Mouse (Mus musculus): ENCODE measurements at regions not wholly inside any gene's neighbourhood (a gene's known extent, or its start where the extent isn't known, plus 50 kb on each side); places are given as distances from the start of the nearest gene placed in this dataset.

DNA sequence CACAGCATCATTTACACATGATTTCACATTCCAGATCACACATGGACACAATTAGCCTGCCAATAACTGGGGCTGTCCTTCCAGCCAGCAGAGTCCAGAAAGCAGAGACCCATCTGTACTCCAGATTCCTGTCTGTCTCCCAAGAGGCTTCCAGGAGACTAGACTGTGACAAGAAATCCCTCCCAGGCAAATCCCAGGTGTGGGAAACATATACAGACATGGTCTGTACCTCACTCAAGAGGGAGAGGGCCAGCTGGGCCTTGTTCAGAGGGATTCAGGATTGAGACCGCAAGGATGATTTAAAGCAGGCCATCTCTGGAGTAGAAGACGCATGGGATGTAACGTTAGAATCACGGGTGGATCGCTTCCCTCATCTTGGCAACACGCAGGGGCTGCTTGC lies 182.7 kb upstream of the Prr30 start:
- 74% methylated on average over 6 of the region's 6 CpGs for WGBS
- DNase-seq = no peak
- Histone ChIP-seq H3K4me1 (ENCODE audit: control insufficient read depth, insufficient read depth, low read length) (no peaks in the 10 kb centered on the region), H3K4me3 (replicated peaks; ENCODE audit: extremely low read depth, low read depth, low read length) (no peak overlapping the region)
- no peak for TF ChIP-seq CTCF (IDR thresholded peaks at IDR 0.05; ENCODE audit: insufficient read depth, low read length)
- no peak for TF ChIP-seq POLR2A (IDR thresholded peaks at IDR 0.05; ENCODE audit: borderline replicate concordance, extremely low read depth, low read depth, low read length)

DNA sequence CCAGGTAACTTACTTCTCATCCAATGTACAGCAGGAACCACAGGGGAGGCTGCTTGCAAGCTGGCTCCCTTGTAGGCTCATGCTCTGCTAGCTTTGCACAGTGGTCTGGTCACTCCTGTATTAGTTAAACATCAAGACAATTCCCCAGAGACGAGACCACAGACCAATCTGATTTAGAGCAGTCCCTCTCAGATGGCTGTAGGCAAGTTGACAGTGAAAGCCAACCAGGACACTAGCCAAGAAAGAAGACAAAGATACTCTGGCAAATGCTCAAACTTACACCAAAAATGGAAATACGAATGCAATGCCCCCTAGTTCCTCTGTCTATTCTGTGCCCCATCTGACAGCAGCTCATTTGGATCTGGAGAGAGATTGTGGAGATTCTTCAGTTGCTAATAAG lies 181.8 kb upstream of the Prr30 start:
- TF ChIP-seq POLR2A (IDR thresholded peaks at IDR 0.05; ENCODE audit: borderline replicate concordance, extremely low read depth, low read depth, low read length) (no peak), CTCF (IDR thresholded peaks at IDR 0.05; ENCODE audit: insufficient read depth, low read length) (no peak)

DNA sequence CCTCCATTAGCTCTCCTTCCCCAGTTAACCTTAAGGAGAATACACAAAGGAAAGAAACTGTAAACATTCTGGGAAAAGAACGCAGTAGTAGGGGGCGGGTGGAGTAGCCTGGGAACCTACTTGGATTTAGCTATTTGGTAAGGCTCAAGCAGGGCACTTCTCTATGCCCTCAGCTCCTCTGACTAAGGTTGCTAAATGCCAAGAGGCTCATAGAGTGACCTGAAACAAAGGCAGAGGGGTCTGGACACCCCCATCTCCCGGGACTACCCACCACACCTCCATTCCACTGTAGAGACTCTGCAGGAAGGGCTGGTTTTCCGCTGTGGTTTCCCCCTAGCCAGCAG lies 179.5 kb upstream of the Prr30 start:
- 36% methylated on average over 4 of the region's 4 CpGs for WGBS

More for the DNA sequence above, 181.8 kb upstream of the Prr30 start:
- DNase-seq = no peak
- H3K4me3 ChIP-seq (replicated peaks; ENCODE audit: extremely low read depth, low read depth, low read length) = no peak overlapping the region
- no peaks in the 10 kb centered on the region for H3K4me1 ChIP-seq (ENCODE audit: control insufficient read depth, insufficient read depth, low read length)
- WGBS = 59% methylated on average over 2 of the region's 2 CpGs

DNA sequence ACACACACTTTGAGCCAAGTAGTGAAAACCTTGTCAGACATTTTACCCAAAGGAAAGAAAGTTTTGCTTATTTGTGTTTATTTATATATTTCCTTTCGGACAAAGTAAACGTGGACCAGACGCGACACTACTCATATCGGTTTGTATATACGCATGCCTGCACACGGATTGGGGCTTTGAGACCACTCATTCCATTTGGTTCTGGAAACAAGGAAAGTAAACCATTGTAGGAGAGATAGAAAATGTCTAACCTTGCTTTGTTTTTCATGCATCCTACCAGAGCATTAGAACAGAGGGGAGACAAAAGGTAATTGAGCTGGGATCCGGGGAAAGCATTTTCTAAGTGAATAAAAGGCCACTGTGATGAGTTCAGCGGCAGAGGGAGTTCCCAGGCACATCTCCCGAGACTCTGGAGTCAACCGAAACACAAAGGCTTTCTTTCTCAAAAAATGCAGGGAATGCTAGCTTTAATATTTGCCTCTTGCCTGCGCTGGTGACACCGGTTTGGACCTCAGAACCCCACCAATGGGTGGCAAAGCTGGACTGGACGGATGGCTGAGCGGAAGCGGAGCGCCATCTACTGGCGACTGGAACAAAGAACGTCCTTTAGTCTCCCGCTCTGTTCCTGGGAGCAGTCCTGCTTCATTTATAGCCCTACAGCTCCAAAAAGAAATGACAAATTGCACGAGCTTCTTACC lies 179.0 kb upstream of the Prr30 start:
- peak; percentile 93 for TF ChIP-seq CTCF (IDR thresholded peaks at IDR 0.05; ENCODE audit: insufficient read depth, low read length)
- no peak for TF ChIP-seq POLR2A (IDR thresholded peaks at IDR 0.05; ENCODE audit: borderline replicate concordance, extremely low read depth, low read depth, low read length)
- Histone ChIP-seq H3K4me1 (ENCODE audit: control insufficient read depth, insufficient read depth, low read length) (no peaks in the 10 kb centered on the region), H3K4me3 (replicated peaks; ENCODE audit: extremely low read depth, low read depth, low read length) (no peak overlapping the region)
- DNase-seq = peak; percentile 43
- 20% methylated on average over 21 of the region's 21 CpGs for WGBS

More for the DNA sequence above, 179.5 kb upstream of the Prr30 start:
- TF ChIP-seq POLR2A (IDR thresholded peaks at IDR 0.05; ENCODE audit: borderline replicate concordance, extremely low read depth, low read depth, low read length) (no peak), CTCF (IDR thresholded peaks at IDR 0.05; ENCODE audit: insufficient read depth, low read length) (no peak)
- no peaks in the 10 kb centered on the region for H3K4me1 ChIP-seq (ENCODE audit: control insufficient read depth, insufficient read depth, low read length)
- no peak for DNase-seq
- no peak overlapping the region for H3K4me3 ChIP-seq (replicated peaks; ENCODE audit: extremely low read depth, low read depth, low read length)

DNA sequence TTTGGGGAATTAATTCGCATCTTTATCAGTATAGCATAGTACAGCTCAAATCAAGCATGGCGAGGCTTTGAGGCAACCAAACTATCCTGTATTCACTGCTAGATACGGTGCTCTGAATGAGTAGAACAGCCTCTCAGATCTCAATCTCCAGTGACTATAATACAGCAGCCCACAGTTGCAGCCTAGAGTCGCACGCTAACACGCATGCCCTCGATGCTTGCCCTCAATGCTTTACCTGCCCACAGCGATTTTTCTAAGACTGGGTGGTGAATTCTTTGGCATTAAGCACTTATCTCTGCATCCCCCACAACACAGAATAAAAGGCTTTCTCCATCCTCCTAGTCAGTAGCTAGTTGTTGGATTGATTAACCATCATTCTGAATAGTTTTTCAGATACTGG lies 178.4 kb upstream of the Prr30 start:
- Histone ChIP-seq H3K4me1 (ENCODE audit: control insufficient read depth, insufficient read depth, low read length) (no peaks in the 10 kb centered on the region), H3K4me3 (replicated peaks; ENCODE audit: extremely low read depth, low read depth, low read length) (no peak overlapping the region)
- no peak for DNase-seq
- WGBS = 92% methylated on average over 8 of the region's 8 CpGs
- TF ChIP-seq POLR2A (IDR thresholded peaks at IDR 0.05; ENCODE audit: borderline replicate concordance, extremely low read depth, low read depth, low read length) = no peak
- TF ChIP-seq CTCF (IDR thresholded peaks at IDR 0.05; ENCODE audit: insufficient read depth, low read length) = no peak

DNA sequence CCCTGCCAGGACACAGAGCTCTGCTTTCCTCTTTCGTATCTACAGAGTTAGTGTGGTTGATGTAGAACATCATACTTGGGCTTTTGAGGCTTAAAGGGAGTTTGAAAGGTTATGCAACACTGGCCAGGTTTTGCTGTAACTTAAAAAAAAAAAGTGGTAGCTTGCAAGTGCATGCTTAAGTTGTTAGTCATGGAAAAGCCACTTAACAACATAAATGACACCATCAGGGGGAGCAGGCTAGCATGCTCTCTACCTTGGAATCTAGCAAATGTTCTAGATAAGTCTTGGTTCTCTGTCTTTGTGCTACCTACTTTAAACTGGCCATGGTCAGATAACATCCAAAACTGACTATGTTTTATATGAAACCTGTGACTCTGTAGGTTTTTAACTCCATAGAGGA lies 176.6 kb upstream of the Prr30 start:
- 63% methylated on average over 1 of the region's 1 CpGs for WGBS

DNA sequence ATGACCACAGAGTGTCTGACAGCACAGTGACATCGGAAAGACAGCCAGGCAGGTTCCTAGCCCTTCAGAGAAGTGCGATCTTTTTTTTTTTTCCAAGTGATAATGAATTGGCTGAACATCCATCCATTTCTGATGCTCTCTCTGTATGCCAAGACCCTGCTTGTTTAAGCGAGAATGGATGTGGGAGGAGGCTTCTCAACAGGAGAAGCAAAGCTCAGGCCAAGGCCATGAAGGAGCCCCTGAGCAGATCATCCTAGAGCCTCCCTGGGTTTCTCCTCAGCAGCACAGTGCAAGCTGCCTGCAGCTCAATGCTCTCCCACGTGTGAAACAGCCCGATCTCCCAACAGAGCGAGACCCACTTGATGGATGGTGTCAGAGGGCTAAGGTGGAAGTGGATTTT lies 175.7 kb upstream of the Prr30 start:
- WGBS = 48% methylated on average over 6 of the region's 6 CpGs
- no peak for DNase-seq
- no peak for TF ChIP-seq POLR2A (IDR thresholded peaks at IDR 0.05; ENCODE audit: borderline replicate concordance, extremely low read depth, low read depth, low read length)
- TF ChIP-seq CTCF (IDR thresholded peaks at IDR 0.05; ENCODE audit: insufficient read depth, low read length) = no peak
- H3K4me3 ChIP-seq (replicated peaks; ENCODE audit: extremely low read depth, low read depth, low read length) = no peak overlapping the region
- H3K4me1 ChIP-seq (ENCODE audit: control insufficient read depth, insufficient read depth, low read length) = no peaks in the 10 kb centered on the region

More for the DNA sequence above, 176.6 kb upstream of the Prr30 start:
- Histone ChIP-seq H3K4me3 (replicated peaks; ENCODE audit: extremely low read depth, low read depth, low read length) (no peak overlapping the region), H3K4me1 (ENCODE audit: control insufficient read depth, insufficient read depth, low read length) (no peaks in the 10 kb centered on the region)
- TF ChIP-seq POLR2A (IDR thresholded peaks at IDR 0.05; ENCODE audit: borderline replicate concordance, extremely low read depth, low read depth, low read length) (no peak), CTCF (IDR thresholded peaks at IDR 0.05; ENCODE audit: insufficient read depth, low read length) (no peak)
- no peak for DNase-seq

DNA sequence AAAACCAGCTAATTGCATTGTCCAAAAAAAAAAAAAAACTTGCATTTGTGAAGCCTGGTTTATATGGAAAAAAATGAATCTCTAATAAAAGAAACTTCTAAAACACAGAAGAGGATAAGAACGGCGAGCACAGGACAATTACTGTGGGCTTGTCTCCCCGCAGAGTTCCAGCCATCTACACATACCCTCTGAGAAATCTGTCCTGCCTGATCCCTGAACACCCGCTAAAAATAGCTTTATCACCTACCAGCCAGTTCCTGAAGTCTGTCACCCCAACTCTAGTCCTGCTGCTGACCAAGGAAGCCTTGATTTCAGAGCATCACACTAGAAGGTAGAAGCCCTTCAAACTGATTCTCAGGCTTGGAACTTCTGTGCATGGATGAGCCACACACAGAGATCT lies 173.7 kb upstream of the Prr30 start:
- 90% methylated on average over 4 of the region's 4 CpGs for WGBS
- H3K4me3 ChIP-seq (replicated peaks; ENCODE audit: extremely low read depth, low read depth, low read length) = no peak overlapping the region
- no peak for TF ChIP-seq POLR2A (IDR thresholded peaks at IDR 0.05; ENCODE audit: borderline replicate concordance, extremely low read depth, low read depth, low read length)
- no peak for DNase-seq
- no peaks in the 10 kb centered on the region for H3K4me1 ChIP-seq (ENCODE audit: control insufficient read depth, insufficient read depth, low read length)

DNA sequence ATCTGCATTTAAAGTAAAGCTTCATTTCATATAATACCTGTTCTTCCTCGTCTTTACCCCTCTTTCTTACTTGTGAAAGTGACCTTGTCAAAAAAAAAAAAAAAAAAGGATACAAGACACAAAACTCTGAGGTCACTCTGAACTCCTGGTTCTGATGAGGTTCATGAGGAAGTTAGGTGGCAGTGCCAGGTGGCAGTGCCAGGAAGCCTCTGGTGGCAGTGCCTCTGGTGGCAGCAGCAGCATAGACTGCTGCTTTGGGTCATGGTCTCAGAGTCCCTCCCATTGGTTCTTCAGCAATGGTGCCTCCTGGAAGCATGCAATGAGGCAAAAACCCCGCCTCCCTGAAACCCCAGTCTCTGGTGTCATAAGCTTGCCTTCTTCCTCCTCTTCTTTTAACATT lies 159.7 kb upstream of the Prr30 start:
- DNase-seq = no peak
- no peak overlapping the region for H3K4me3 ChIP-seq (replicated peaks; ENCODE audit: extremely low read depth, low read depth, low read length)
- 68% methylated on average over 2 of the region's 2 CpGs for WGBS
- no peaks in the 10 kb centered on the region for H3K4me1 ChIP-seq (ENCODE audit: control insufficient read depth, insufficient read depth, low read length)
- TF ChIP-seq POLR2A (IDR thresholded peaks at IDR 0.05; ENCODE audit: borderline replicate concordance, extremely low read depth, low read depth, low read length) (no peak), CTCF (IDR thresholded peaks at IDR 0.05; ENCODE audit: insufficient read depth, low read length) (no peak)

DNA sequence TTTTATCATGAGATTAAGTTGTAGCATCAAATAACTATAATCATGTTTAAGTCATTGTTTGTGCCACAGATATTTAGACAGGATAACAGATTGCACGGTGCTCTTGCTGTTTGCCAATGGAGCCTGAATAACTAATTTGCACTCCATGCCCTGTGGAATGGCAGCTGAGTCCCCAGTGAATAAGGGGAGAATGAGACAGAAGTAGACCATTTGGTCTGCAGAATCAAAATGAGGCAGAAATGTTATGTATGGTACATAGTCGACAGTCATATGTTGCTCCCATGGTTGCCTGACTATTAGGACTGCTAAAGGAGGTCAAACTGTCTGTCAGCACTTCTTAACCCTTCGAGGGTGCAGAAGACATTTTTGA lies 152.9 kb upstream of the Prr30 start:
- Histone ChIP-seq H3K4me1 (ENCODE audit: control insufficient read depth, insufficient read depth, low read length) (no peaks in the 10 kb centered on the region), H3K4me3 (replicated peaks; ENCODE audit: extremely low read depth, low read depth, low read length) (no peak overlapping the region)
- no peak for DNase-seq
- WGBS = 55% methylated on average over 3 of the region's 3 CpGs
- no peak for TF ChIP-seq POLR2A (IDR thresholded peaks at IDR 0.05; ENCODE audit: borderline replicate concordance, extremely low read depth, low read depth, low read length)
